Mouse (Mus musculus) adrenal gland, adult 2 months (tissue): ENCODE measurements around the gene Dthd1. TPM values are rescaled to one million over a fixed set of nuclear protein-coding genes. Genes with fewer than 3 reads are reported as not detected.

Experiments used
- DNase-seq: peaks from one replicate; pipeline ENCODE4 v3.0.0; 2021
- long read RNA-seq: library from polyadenylated mRNA; stranded (forward); transcript quantifications from one replicate; pipeline ENCODE4 v2.0.0, GENCODE M21; 2021
- polyA plus RNA-seq: library from polyadenylated mRNA; depleted of rRNA; stranded (reverse); fragments of >200 nt; gene quantifications from 2 replicates; pipeline ENCODE4 v1.2.3, GENCODE M21; 2012; rRNA removed
- total RNA-seq, 2 experiments: library from RNA; stranded (reverse); gene quantifications; 2 replicates each; pipeline ENCODE4 v1.2.3; 2021

Gene Dthd1
- total RNA-seq (not detected), polyA plus RNA-seq (not detected in 2 replicates)
- long read RNA-seq = 0 reads

DNA sequence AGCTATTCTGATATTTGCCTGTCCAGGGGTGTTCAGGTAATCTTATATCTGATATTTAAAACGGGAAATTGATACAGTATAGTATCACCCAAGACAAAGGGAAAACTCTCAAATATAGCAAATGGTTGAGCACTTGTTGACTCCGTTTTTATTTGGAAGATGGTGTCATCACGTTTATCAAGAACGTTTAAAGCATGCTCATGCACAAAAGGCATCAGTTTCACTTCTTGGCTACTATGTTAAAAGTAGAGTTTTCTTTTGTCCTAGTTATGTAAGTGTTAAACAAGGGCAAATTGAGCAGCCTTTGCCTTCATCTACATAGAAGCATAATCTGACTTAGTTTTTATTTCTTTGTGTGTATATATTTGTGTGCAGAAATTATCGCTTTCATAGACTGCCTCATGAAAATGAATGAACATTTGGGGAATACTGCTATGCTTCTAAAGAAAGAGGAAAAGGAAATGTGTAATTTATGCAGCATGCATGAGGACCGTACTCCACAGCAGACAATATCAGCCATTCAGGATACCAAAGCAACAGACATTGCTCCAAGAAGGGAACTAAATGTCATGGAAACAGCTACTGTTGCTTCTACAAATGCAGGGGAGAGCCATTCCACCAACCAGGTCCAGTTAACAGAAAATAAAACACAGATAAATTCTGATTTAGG lies at the start of gene Dthd1:
Dthd1 (plus strand) TSS at position 422 of the 670 bp plus-strand sequence.
- DNase-seq = no peak

DNA sequence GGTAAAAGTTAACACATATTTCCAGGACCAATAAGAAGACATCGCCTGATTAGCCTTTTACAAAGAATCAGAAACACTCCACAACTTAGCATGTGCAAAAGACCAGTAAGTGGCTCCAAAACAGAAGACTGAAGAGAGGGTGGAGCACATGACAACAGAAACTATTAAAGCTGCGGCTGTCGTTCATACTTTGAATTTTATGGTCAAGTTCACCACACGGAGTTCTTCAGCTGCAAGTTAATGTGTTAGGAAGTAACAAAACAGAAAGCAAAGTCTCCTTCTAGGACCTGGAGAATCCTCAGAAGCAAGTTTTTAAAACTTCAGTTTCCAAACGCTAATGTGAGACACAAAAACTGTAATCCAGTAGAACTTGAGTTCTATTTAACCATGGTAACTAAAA lies 49.5 kb upstream of the Dthd1 start:
- DNase-seq = no peak

DNA sequence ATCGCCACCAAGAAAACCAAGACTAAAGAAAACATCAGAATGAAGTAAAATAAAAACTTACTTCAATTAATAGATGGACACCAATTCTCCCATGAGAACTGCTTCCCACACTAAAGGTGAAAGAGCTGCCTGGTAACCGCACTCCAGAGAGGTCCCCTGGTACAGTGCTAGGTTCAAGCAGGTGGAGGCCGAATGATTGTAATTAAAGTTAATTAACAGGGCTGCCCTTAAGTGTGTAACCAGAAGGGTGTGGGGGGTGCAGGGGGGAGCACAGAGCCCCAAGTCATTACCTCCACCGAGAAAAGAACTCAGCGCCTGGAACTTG lies 48.2 kb upstream of the Dthd1 start:
- DNase-seq = no peak

DNA sequence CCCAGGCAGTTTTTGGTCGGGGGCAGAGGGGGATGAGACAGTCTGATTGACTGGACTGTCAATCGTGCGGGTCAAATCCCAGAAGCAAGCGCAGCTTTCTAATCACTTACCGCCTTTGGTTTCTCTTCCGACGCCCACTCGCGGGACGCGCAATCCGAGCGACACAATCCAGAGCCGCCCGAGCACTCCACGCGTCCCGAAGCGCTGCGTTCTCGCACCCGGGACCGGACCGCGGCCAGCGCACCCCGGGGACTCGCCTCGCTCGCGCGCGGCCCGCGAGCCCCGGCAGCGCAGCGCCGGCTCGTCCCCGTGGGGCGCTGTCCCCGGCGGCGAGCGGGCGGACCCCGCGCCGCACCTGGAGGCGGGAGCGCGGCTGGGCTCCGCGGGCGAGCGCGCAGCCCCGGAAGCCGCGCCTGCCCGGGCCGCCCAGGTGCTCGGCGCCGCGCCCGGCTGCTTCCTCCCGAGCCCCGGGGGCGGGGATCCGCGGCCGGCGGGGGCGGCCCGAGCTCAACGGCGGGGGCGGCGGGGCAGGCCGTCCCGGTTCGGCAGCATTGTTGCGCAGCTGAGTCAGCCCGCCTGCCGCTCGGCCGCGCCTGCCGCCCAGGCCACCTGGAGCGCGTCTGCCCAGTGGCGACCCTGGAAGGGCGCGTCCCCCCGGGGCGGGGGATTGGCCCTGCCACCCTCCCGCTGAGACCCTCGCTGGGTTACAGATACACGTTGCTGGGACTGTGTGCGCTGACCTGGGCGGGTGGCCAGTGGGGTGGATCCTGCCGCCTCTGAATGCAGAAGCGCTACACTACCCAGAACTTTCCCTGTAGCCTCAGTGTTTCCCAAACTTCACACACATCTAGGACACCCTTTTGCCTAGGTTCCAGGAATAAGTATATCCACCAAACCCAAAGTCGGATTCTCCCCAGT lies 47.6 kb upstream of the Dthd1 start, which contains the start of gene Arap2:
Arap2 (minus strand) TSS at position 376 of the 918 bp plus-strand sequence.
- DNase-seq = peak; percentile 84

DNA sequence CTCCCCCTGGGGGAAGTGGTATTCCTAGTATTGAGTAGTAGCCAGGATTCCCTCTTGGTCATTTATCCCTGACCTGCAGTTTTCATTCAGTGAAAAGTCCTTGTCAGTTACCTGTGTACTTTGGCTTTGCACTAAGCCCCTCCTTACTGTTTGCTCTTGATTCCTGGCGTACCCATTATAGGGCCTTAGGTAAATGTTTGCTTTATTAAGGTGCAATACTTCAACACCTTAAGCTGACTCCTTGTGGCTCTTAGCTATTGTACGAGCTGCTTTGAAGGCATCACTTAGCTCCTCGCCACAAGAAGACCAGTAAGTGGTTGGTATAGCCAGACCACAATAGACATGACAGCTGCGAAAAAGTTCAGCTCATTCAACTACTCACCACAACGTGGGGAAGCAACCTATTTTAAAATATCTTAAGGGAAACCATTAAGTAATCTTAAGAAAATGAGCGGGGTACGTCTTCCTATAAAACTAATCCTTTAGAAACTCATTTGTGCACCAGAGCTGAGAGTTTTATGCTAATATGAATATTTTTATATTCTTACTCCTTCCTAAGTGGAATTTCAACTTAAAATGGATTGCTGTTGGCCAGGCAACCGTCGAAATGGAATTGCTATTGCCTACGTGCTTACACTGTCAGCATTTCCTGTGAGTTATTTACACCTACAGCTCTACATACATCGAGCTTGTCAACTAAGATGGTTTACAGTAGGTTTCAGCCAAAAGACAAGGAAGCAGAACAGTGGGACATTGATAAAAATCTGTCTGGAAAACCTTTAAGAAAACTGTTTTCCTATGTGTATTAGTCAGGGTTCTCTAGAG lies 41.6 kb upstream of the Dthd1 start:
- DNase-seq = no peak

DNA sequence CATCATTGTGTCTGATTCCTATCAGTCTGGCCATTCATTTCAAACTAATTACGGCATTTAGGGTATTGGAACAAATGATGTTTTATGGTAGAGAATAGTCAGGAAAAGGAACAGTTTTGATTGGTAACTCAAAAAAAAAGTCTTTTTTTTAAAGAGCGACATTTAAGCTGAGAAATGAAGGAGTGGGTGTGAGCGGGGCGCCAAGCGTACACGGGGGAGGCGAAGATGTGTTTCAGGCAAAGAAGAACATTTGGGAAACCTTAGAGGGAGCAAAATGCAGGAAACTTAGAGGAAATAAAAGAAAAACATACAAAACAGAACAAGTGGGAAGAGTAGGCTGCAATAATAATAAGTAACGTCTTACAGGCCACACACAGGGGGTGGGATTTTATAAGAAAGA lies 35.8 kb upstream of the Dthd1 start:
- no peak for DNase-seq

DNA sequence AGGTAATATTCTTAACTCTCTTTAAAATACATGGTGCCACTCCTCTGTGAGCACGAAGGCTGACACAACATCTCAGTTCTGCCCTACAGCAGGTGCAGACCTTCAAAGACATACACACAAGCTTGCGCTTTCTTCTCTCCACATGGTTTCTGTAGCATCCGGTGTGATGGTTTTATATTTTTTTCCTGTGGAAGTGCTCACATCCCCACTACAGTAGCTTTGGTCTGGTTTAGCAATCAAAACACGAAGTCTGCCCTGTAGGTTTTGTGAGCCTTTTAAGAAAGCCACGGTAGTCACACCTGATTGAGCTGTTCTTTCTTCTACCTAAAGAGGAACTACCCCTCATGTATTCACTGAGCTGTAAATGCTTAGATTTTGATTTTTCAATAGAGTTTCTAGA lies 34.9 kb upstream of the Dthd1 start:
- no peak for DNase-seq

DNA sequence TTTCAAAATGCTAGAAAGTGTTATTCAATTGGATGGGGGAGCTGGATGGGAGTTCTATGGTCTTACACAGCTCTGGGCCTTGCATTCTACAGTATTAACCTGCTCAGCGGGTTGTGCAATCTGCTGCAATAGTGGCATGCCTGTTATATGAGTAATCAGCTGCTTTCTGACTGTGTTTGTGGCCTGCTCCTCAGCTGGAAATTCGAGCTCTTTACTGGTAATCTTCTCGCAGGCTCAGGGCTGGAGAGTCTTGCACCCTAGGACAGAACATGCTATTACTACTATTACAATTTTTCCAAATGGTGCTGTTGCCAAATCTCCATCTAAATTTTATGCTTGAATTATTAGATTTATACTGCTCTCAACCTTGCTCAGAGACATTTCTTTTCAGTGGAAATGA lies 26.8 kb upstream of the Dthd1 start:
- DNase-seq = peak; percentile 39

DNA sequence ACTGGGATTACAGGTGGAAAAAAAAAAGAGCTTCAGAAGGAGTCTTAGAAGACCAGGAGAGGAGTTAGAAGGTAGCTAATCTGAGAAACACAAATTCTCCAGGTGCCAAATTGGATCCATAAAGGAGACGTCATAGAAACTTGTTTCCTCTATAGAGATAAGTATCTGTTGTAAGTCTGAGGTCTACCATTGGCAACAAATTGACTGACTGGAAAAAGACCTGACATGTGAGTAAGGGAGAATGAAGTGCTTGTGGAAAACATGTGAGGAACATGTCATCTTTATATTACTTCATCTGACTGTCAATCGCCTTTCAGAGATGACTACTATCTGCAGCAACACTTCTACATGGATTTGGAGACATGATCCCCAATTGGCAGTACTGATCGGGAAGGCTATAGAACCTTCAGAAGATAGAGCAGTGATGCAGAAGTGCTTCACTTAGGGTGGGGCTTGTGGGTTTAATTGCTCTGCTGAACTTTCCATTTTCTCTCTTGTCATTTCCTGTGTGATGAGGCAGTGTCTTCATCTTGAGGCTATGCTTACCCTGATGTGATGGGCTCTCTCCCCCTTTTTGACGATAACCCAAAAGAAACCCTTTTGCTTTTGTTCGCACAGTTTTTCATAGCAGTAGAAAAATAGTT lies 22.6 kb upstream of the Dthd1 start:
- no peak for DNase-seq

DNA sequence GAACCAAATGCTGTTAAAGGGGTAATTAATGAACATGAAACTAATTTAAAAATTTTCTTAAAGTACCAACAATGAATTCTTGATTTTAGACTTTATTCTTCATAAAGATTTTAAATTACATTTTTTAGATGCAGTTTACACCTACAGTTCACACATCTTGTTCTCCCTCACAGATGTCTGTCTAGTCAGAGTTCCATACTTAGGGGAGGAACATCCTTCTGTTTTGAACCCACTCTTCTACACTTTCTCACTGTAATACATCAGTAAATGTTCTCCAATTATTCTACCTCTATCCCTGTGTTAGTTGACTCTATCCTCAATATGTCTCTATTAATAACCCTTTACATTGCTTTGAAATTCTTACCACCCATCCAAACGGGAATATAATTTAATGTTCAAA lies 20.8 kb upstream of the Dthd1 start:
- no peak for DNase-seq

DNA sequence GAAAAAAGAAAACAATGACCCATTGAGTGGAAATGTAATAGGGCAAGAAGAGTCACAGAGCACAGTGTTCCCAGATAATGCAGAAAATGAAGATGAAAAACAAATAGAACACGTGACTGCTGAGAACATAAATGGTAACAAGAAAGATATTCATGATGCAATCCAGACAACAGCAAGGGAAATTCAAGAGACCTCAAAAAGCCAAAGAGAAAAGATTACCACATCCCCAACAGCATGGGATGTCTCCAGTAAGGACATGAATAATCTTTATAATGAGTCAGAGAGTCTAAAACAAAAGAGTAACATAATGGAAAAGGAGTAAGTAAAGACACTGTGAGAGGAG lies 420 bp downstream of the Dthd1 start:
- DNase-seq = no peak

DNA sequence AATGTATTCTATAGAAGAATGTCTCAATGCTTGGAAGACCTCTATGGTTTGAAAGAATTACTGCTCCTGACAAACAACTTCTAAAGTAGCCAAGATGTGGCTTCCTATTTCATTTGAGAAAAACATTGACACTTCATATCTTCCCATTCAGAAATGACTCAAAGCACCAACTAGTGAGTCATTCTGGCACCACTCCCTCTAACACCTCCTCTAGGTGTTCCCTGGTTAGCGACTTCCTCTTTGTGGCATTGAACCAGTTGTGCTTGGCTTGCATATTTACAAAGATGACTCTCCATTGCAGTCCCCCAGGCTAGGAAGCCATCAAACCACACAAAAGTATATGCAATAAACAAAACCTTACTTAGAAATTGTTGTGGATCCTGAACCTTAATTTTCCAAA lies 2.1 kb downstream of the Dthd1 start:
- no peak for DNase-seq

DNA sequence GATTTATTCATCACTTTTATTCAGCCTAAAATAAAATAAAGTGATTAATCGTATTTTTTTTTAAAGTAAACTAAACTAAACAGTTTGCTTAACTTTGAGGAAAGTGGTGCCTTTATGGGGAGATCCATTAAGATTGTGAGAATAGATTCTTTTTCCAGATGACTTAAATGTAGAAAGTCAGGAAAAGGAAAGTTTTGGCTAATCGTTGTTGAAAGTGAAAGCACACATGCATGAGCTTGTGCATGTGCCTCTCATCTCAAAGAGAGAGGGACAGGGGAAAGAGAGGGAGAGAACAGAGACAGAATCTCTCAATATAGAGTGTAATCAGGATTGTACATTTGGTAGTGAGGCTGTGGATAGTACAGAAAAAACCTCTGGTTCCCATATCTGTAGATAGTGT lies 5.9 kb downstream of the Dthd1 start:
- no peak for DNase-seq

DNA sequence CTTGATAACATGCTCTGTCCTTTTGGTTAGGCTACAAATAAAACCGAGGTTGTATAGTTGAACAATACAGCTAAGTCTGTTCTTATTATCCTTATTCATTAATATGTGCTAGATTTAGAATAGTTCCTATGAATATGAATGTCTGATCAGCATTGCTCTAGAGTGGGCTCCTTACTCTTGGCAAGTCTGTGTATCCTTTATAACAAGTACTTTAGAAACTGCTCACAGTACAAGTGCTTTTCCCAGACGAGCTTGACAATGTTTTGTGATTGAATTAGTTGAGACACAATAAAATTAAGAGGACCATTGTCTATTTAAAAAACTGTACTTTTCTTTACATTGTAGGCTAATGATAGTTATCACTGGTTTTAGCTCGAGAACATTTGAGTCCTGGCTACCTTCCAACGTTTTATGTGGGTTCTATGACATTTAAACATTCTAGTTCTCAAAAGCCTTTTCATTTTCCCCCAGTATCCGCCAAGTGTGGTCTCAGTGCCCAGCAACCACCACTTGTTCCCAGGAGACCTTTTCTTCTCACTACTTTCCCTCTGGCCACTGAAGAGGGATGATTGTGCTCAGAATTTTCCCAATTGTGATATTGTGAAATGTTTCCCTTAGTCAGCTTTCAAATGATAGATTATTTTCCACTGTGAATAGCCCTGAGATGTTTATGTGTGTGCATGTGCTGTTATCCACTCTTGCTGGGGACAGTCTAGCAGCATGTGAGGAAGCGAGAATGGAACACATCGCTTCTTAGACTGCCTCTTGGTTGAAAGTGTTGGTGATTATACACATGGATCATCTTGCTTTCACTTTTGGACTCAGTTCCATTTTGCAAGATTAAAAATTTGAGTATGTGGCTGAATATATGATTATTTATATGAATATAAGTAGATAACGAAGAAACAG lies 7.0 kb downstream of the Dthd1 start:
- DNase-seq = no peak

DNA sequence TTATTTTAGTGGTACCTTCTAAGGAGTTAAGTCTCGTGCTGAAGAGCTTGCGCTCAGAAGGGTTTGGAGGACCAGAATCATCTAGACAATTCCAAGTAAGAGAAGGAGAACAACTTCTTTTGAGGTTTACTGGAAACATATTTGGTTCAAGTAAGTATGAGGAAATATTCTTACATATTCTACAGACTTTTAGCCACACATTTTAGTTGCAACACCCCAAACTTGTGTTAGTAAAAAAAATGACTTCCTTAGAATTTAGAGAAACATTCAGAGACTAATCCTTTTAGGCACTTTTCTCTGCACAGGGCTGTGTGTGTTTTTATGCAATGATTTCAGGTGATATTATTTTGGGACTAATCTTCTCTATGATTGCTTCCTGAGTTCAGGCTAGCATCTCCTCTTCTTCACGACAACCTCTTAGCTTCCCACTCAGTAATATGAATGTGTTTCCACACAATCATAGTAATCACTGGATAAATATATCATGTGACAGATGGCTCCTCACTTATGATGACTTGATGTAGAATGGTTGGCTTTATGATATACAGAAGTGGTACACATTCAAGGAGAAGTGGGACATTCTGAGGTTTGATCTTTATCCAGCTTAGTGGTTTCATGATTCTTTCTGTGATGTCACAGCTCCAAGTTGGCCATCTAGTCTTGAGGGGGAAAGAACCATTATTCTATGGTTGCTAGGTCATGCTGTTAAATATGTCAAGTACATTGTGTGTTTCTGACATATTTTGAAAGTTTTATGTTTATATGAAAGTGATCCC lies 29.5 kb downstream of the Dthd1 start:
- no peak for DNase-seq

DNA sequence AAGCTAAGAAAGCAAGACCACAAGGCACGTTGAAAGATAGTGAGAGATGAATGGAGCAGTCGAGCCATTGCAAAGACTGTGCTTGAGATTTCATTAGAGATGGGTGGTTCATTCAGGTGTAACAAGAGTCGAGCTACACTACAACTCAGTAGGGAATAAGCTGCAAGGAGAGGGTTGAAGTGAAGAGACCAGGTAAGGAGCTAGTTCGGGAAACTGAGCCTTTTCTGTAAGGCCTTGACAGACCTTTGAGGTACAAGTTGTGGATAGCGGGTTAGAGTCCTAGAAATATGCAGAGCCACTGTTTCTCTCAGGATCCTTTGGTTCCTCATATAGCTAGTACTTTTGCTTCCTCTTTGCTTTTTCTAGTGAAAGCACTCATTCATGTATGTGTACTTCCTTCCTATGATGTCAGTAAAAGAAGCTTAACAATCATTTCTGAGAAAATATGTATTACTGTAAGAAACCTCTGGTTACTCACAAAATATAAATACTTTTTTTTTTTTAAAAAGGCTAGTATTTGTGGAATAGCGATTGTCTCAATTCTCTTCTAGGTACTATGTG lies 33.0 kb downstream of the Dthd1 start:
- no peak for DNase-seq

DNA sequence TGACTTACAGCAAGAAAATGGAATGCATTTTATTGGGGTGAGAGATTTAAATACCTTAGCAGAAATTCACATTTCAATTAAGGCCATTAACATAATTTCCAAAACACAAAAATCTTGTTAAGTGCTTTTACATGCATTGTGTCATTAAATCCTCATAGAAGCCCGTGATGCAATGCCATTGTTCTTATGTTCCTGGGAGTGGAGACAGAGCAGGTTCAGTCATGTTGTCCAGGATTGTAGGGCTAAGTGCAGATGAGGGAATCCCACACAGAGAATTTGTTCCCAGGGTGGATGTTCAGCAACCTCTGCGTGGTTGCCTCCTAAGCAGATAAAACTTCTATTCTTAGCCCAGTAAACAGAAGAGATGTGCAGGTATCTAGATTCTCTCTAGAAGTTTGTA lies 37.7 kb downstream of the Dthd1 start:
- no peak for DNase-seq

DNA sequence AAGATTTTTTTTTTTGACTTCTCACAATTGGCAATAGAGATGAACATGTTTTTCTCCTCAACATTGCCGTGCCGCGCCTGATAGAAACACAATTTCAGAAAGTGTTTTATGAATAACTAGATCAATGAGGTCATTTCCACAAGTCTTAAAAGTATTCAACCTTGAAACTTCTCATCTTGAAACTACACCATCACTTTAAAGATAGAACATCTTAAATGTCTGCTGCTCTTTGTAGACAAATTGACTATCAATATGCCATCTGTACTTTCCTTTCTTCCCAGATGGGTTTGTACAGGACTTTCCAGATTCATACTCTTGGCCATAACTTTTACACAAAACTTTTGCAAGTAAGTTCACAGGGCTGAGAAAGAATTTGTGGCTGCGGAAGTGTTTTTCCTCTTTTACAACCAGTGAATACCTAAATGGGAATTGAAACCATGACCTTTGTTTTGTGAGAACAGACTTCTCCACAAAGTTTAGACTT lies 40.8 kb downstream of the Dthd1 start:
- DNase-seq = no peak

DNA sequence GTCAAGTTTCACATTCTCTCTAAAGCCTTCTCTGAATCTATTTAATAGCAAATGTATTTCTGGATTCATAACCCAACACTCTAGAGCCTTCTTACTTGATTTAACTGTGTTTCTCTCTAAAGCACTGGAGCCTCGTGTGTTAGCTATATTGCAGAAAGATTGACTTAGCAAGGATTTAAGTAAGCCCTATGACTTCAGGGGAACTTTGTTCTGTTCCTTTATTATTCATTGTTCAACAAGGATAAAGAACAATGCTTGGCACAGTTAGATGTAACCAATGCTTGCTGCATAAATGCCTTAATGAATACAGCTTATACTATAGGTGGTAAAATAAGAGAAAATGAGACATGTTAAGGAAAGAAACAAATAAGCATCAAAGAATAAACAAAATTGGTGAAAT lies 43.9 kb downstream of the Dthd1 start:
- DNase-seq = no peak

DNA sequence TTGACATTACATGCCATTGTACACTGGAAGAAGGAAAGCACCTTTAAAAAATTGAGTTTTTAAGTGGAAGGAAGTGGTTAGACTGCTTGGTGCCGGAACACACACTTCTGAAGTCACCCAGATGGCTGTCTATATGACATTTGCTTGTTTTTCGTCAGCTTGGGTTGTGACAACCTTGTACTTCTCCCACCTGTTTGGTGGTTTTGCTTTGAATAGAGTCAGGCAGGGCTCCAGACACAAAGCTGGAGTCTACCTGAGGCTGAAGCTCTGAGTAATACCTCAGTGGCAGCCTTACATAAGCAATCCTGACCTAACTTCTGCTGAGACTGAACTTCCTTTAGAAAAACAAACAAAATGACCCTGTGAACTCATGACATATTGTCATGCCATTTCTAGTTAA lies 44.7 kb downstream of the Dthd1 start:
- no peak for DNase-seq
